Comparison of ENCODE assay signal across 11 mouse cellular contexts in genomic region chr16:8409197-8409596, GRCm38 (mm10). TPM values are rescaled to one million over a fixed set of nuclear protein-coding genes. Genes with fewer than 3 reads are reported as not detected.
DNase-seq lines count a peak whose midpoint lies in the region; TF ChIP-seq lines count a peak whose summit lies in the region.
"Had no signal": no experiment of that assay in that cellular context is flagged by ENCODE, and none has a peak within 500 bp of the region (broad histone marks: within the 10 kb centered on the region; RNA-seq: fewer than 3 reads in every experiment).

No protein-coding gene starts in this region.

- no peak for TF ChIP-seq POLR2A in cortical plate, adult 2 months (IDR thresholded peaks at IDR 0.05; ENCODE audit: extremely low read depth, insufficient read depth, low read length)

- no peaks in the 10 kb centered on the region for H3K4me1 ChIP-seq in cortical plate, adult 2 months (ENCODE audit: control insufficient read depth, insufficient read depth, low read length)

- peak; percentile 65 for DNase-seq in embryo, embryonic 10 days (ENCODE audit: low spot score)
- DNase-seq in embryo, embryonic 9.5 days (ENCODE audit: extremely low spot score), result no peak
- peak; percentile 43 for DNase-seq in 3T3-L1 (ENCODE audit: low read depth, low spot score)
- peak; percentile 26 for DNase-seq in mesoderm, embryonic 11.5 days (ENCODE audit: low read depth, low spot score)
- no peak for DNase-seq in layer of hippocampus, adult 9-10 months (ENCODE audit: low spot score)
- DNase-seq in testis, postnatal 10 days (ENCODE audit: low spot score), result no peak
- DNase-seq in layer of hippocampus, postnatal 25 days (ENCODE audit: extremely low spot score in 1 of 2, low spot score in 1 of 2), result no peak

- H3K4me3 ChIP-seq in cortical plate, adult 2 months (ENCODE audit: insufficient read depth, low read length), result no peak overlapping the region
- H3K4me3 ChIP-seq: stomach, embryonic 15.5 days had no signal

- H3K27ac ChIP-seq in cortical plate, adult 2 months (ENCODE audit: insufficient read depth, low read length), result no peak overlapping the region
- H3K27ac ChIP-seq: stomach, embryonic 15.5 days had no signal

- 0 out of 2 replicates have a peak, but pooled peaks have one; percentile 2 for TF ChIP-seq CTCF in cortical plate, adult 2 months (IDR thresholded peaks at IDR 0.05; ENCODE audit: extremely low read depth, insufficient read depth, low read length)

RNA-seq across cellular contexts. Expression of gene Tmem114, which starts 15.7 kb away (rescaled TPM):
- 1.5 and 2.2 TPM in 2 replicates for polyA plus RNA-seq in cortical plate, adult 2 months (2012; rRNA removed)
- 1 to 10 TPM; 7.1 to 8.0 TPM for total RNA-seq in layer of hippocampus, postnatal 25 days (2021)
- polyA plus RNA-seq: C2C12; liver, embryonic 16.5 days had no signal

Comparison
In these comparisons a context has a peak if more than half of its experiments do, and no peak if none do; other contexts are left out.
1. DNase-seq: peak in embryo, embryonic 10 days (single experiment), 3T3-L1 (single experiment) and mesoderm, embryonic 11.5 days (single experiment); none in embryo, embryonic 9.5 days (single experiment), layer of hippocampus, adult 9-10 months (single experiment), testis, postnatal 10 days (single experiment) and layer of hippocampus, postnatal 25 days (0 of 2).